Mouse (Mus musculus) ovary, postnatal 10 days (tissue): ENCODE measurements around the gene Ago4.

Source experiments
- DNase-seq: peaks from one replicate; pipeline ENCODE4 v3.0.0; 2022; ENCODE audit warnings: low spot score

Gene Ago4

DNA sequence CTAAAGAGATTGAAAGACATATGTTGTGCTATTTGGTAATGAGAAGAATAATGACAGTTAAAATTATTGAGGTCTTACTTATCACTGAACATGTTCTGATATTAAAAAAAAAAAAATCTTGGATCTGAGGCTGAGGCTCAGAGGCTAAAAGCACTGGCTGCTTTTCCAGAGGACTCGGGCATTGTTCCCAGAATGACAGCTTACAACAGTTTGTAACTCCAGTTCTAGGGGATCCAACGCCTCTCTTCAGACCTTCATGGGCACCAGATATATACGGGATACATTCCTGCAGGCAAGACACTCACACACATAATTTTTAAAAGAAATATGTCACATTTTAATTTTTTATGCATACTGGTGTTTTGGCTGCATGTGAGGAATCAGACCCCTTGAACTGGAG lies 7.1 kb downstream of the Ago4 start:
- DNase-seq, result no peak

DNA sequence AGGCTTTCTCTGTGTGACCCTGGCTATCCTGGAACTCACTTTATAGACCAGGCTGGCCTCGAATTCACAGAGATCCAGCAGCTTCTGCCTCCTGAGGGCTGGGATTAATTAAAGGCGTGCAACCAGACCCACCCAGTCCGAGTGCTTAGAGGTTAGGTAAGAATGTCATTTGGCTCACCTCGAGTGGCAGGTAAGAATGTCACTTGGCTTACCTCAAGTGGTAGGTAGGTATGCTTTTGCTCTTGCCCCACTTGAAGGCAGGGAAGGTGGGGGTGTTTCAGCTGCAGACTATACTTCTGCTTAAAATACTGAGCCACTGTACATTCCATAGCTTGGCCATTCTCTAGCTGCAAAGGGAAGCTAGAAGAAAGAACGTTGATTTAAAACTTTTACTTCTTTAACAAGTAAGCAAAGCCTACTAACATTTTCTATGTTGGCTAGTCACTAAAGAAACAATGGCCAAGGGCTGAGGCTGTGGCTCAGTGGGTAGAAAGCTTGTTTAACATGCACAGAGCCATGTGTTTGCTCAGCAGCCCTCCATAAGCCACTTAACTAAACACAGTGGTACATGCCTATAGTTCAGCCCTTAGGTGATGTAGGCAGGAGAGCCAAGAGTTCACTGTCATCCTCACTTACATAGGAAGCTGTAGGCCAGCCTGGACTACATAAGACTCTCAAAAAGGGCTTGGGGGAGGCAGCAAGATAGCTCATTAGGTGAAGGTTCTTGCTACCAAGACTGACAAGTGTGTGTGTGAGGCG lies 20.8 kb downstream of the Ago4 start:
- DNase-seq, result no peak

DNA sequence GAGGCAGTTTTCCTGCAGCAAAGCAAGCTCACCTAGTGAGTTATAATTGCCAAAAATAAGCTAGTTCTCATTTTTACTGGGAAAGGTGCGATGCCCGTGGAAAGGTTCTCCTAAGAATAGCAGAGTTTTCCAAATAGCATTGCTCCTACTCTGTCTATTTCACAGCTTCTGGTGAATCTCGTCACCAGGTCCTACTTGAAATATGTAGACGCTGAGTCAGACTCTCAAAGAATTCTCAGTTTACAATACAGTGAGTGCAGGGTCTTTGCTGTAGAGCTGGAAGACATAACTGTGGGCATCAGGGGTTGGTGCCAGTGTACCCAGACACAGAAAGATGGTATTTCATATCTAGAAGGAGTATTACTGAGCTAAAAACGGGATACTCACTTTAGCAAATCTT lies 22.3 kb downstream of the Ago4 start:
- no peak for DNase-seq

GRCm38 (mm10) chr4:126509072-126509471 lies 24.2 kb downstream of the Ago4 start:
- no peak for DNase-seq

DNA sequence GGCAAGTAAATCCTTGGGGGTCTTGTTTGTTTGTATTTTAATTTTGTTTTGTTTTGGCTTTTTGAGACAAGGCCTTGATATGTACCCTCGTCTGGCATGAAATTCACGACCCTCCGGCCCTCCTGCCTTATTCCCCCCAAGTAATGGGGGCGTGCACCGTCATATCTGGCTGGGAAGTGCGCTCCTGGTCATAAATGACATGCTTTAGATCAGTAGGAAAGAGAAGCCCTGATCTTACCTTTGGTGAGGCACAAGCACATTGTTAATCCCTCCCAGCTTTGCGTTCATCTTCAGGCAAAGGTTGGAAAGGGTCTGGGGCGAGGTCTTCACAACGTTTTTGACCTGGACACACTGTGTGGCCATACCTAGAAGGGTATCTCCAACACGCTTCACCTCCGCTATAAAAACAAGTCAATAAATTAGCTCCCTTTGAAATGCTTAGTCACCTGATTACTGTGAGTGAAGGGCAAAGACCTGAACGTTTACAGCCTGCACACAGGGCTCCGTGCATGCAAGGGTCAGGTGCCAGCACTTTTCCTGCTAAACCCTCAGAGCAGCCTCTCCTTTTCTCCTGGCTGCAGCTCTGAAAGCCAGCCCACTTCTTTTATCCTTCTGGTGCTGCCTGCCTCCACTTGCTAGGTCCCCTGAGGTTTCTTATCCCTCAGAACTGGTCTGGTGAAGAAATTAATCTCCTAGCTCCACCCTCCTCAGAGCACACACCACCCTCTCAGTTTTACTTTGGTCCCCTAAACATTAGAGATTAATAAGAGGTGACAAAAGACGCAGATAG lies 25.0 kb downstream of the Ago4 start:
- DNase-seq, result no peak

- no peak for DNase-seq
These were observed 30.3 kb downstream of the Ago4 start for GRCm38 (mm10) chr4:126502977-126503309.

GRCm38 (mm10) chr4:126502141-126502976 lies 30.9 kb downstream of the Ago4 start:
- no peak for DNase-seq

DNA sequence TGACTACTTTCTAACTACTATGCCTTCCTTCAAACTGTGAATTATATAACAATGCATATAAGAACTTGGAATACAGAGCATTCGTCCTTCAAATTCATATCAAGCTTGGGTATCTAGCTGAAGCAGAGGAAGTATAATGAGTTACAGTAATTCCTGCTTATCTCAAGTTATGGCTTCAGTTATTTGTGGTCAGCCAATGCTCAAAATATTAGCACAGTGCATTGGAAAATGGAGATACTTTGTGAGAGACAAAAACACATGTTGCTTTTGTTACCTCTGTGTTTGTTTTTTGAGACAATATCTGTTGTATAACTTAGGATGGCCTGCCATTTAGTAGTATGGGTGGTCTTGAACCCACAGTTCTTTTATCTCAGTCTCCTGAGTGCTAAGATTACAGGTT lies 34.7 kb downstream of the Ago4 start:
- no peak for DNase-seq

- no peak for DNase-seq
These were observed 36.3 kb downstream of the Ago4 start for GRCm38 (mm10) chr4:126496963-126497362.

- no peak for DNase-seq
These were observed 37.1 kb downstream of the Ago4 start for GRCm38 (mm10) chr4:126495942-126496790.

DNA sequence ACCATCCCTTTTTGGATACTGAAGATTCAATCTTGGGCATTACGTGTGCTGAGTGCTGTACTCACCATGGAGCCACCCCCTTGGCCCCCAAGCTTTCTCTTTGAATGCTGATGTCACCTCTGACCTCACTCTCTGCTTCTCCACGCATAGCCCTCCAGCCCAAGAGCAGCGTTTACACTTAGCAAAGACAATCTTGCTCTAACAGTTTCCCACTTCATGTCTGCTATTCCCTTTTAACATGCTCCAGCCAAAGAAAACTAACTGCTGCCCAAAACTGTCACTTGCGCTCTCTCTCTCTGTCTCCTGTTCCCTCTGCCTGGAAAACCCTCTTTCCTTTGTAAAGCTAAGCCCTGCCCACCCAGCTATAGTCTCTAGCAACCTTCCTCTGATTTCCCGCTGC lies 37.8 kb downstream of the Ago4 start:
- no peak for DNase-seq

DNA sequence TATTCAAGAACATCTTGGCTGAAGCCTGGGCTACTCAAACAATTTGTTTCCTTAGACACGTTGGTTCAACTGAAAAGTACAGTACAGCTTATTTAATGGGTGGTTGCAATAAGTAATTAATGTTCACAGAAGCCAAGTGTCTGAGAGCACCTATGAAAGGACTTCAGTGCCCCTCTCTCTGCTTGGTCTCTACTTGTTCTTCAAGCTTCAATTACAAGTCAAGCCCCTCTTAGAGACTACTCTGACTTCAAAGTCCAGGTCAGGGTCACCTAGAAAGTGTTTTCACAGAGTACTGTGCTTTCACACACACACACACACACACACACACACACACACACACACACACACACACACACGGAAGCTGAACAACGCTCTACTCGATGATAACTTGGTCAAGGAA lies 39.9 kb downstream of the Ago4 start:
- DNase-seq, result no peak

GRCm38 (mm10) chr4:126491977-126492376 lies 41.3 kb downstream of the Ago4 start:
- DNase-seq, result no peak

DNA sequence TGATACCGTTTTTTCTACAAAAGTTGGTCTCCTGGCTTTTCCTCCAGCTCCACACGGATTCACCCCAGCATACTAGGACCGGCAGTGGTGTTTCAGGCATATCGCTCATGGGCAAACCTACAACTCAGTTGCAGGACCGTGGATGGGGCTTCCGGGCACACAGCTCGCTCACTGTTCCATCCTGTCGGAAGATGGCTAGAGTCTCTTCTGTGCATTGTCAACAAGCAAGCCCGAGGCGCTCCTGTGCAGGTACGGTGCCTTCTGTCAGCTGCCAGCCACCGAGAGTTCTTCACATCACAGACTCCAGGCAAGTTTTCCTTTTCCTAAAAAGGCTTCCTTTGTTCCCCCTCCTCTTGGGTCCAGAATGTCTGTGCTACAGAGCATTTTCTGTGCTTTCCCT lies 42.5 kb downstream of the Ago4 start:
- no peak for DNase-seq

GRCm38 (mm10) chr4:126489811-126490210 lies 43.5 kb downstream of the Ago4 start:
- DNase-seq, result no peak

DNA sequence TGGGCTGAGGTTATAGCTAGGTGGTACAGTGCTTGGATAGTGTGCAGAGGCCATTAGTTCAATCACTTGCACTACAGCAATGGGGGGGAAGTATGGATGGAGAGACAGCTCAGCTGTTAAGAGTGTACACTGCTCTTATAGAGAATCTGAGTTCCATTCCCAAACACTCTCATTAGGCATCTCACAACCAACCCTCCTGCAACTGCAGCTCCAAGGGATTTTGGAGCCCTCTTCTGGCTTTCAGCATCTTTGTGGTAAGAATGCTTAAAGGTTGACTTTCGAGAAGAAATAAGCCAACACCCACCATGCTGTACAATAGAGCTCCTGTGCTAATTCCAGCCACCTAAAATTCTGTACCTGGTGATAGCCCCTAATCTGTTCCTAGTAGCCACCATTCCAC lies 47.1 kb downstream of the Ago4 start:
- no peak for DNase-seq

DNA sequence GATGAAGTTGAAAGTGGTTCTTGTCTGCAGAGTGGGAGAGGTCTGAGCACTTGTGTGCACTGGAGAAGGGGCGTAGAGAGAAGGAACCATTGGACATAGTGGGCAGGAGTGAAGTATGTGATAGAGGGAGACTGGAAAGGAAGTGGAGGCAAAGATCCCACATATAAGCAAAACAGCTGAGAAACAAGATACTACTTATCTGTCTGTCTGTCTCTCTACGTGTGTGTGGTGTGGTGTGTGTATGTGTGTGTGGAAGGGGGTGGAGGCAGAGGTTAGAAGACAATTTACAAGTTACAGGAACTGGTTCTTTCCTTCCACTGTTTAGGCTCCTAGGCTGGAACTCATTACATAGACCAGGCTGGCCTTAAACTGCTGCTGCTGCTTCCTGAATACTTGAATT lies 48.2 kb downstream of the Ago4 start:
- DNase-seq, result no peak

GRCm38 (mm10) chr4:126483874-126484273 lies 49.4 kb downstream of the Ago4 start:
- no peak for DNase-seq

GRCm38 (mm10) chr4:126482951-126483350 lies 50.3 kb downstream of the Ago4 start:
- DNase-seq, result no peak

DNA sequence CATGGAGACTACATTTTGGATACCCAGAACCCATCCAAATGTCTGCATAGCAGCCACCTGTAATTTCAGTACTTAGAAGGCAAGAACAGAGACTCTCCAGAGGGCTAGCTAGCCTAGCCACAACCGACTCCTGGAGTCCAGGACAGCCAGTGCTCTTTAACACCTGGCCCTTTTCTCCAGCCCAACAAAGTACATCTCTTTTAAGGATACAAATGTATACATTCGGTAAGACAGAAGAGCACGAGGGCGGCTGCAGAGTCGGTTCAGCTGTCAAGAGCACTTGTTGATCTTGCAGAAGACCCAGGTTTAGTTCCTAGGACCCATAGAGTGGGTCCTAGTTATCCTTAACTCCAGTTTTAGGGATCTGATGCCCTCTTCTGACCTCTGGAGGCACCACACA lies 51.8 kb downstream of the Ago4 start:
- no peak for DNase-seq

DNA sequence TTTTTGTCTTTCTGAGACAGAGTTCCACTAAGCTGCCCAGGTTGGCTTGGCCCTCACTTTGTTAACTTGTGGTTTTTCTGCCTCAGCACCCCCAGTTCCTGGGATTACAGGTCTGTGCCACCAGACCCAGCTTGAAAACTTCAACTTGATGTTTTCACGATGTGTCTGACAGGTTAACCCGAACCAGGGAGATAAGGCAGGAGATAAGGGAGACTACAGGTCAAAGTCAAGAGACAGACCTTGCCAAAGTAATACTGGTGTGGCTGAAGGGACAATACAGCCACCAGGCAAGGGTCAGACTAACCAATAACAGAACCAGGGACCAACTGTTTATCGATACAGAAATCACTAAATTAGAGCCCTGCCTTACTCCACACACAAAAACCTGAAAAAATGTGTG lies 53.0 kb downstream of the Ago4 start:
- no peak for DNase-seq

GRCm38 (mm10) chr4:126473031-126473430 lies 60.2 kb downstream of the Ago4 start:
- no peak for DNase-seq
